Mouse (Mus musculus): ENCODE data around the gene Magee1. TPM values are rescaled to one million over a fixed set of nuclear protein-coding genes. Genes with fewer than 3 reads are reported as not detected.
A peak's percentile ranks its signal among the peaks of the same experiment; 100 is the strongest.
"Not testable (repeated sequence)": the region's sequence is repeated elsewhere in the genome, so short reads cannot be mapped to it uniquely, and the experiment has no call there.

Magee1 gene
- polyA plus RNA-seq, 1 experiment from 2014 or later, result 17.2 TPM

DNA sequence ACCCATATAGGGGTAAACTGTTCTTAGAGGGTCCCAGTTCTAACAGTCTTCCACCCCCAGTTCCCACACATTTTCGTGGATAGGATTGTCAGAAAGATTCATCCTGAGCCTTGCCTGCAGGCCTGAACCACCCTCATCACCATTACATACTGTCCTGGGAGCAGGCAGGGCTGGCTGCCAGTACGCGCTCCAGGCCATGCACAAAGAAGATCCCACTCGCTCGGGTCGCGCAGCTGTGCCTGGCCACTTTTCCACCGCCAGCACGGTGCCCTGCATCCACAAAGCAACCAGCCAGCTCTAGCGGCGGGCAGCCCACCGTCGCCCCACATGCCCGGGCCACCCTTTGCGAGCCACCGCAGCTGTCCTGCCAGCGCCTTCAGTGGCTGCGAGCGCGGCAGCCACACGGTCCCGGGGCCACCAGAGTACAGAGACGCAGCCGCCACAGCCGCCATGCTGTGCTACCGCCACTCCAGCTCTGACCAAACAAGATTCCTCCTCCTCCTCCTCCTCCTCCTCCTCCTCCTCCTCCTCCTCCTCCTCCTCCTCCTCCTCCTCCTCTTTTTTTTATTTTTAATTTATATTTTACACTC is 31.8 kb downstream of the Magee1 start:
- H3K4me2 ChIP-seq (replicated peaks; ENCODE audit: low read depth, low read length), result peak overlapping the region; percentile 18; the same call in 1 of the 2 replicates

DNA sequence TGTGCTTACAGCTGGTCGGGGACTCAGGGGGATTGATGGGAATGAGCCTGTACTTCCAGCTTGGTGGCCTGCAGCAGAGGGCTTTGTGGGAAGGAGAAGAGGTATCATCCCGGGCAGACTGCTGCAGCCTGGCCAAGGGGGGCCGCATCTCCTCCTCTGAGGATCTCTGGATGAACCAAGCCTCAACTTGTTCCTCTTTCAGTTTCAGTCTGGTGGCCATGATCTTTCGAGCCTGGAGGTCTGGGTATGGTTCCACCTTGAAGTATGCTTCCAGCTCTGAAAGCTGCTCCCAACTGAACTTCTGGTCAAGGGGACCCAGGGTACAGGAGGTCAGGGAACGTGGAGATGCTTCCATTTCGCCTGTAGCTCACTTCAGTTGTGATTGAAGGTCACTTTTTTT is 44.8 kb downstream of the Magee1 start:
- ATAC-seq (ENCODE audit: low FRiP score, low TSS enrichment); H3K9me3 ChIP-seq (ENCODE audit: low read length); H3K4me1 ChIP-seq (ENCODE audit: insufficient read depth, low read length); H3K36me3 ChIP-seq (ENCODE audit: insufficient read depth, low read length); H3K9ac ChIP-seq (replicated peaks; ENCODE audit: low read length); H3K27ac ChIP-seq (ENCODE audit: low read length); H3K4me3 ChIP-seq (ENCODE audit: low read length); H3K4me2 ChIP-seq (replicated peaks; ENCODE audit: low read depth, low read length): not testable (repeated sequence)
- peaks cover 14% of the 10 kb centered on the region for H3K27me3 ChIP-seq (ENCODE audit: insufficient read depth, low read length)
- WGBS, result 71% methylated on average over 6 of the region's 6 CpGs

More for the DNA sequence above, 31.8 kb downstream of the Magee1 start:
- WGBS, result 46% methylated on average over 20 of the region's 26 CpGs
- Histone ChIP-seq H3K9me3 (ENCODE audit: low read length) (no peaks in the 10 kb centered on the region), H3K36me3 (ENCODE audit: insufficient read depth, low read length) (no peaks in the 10 kb centered on the region), H3K4me3 (ENCODE audit: low read length) (peak overlapping the region; percentile 21; the same call in 1 of the 2 replicates), H3K27me3 (ENCODE audit: insufficient read depth, low read length) (peaks cover 8% of the 10 kb centered on the region; the same call in 1 of the 2 replicates), H3K27ac (ENCODE audit: low read length) (no peak overlapping the region), H3K9ac (replicated peaks; ENCODE audit: low read length) (no peak overlapping the region), H3K4me1 (ENCODE audit: insufficient read depth, low read length) (no peaks in the 10 kb centered on the region)
- no peak for ATAC-seq (ENCODE audit: low FRiP score, low TSS enrichment)

DNA sequence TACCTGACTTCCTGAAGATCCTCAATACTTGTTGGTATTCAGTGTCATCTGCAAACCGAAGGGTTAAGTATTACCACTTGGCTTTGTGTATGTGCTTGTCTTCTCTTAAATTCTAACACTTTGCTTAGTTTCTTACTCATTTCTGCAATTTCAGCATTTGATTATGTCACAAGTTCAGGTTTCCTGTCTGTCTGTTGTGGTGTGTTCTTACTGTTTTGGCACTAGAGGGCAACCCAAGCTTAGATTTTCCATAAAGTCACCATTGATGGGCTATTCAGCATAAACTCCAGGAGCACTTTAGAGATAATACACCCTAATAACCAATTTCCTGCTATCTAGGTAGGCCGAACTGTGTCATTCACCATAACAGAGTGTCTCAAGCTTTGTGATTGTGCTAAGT is 47.0 kb downstream of the Magee1 start:
- H3K9me3 ChIP-seq (ENCODE audit: low read length), result no peaks in the 10 kb centered on the region
- H3K4me2 ChIP-seq (replicated peaks; ENCODE audit: low read depth, low read length), result no peak overlapping the region
- WGBS, result 70% methylated on average over 2 of the region's 2 CpGs
- no peak overlapping the region for H3K9ac ChIP-seq (replicated peaks; ENCODE audit: low read length)
- H3K4me1 ChIP-seq (ENCODE audit: insufficient read depth, low read length), result no peaks in the 10 kb centered on the region
- H3K36me3 ChIP-seq (ENCODE audit: insufficient read depth, low read length), result no peaks in the 10 kb centered on the region
- peaks cover 14% of the 10 kb centered on the region for H3K27me3 ChIP-seq (ENCODE audit: insufficient read depth, low read length)
- H3K27ac ChIP-seq (ENCODE audit: low read length), result no peak overlapping the region
- H3K4me3 ChIP-seq (ENCODE audit: low read length), result no peak overlapping the region
- ATAC-seq (ENCODE audit: low FRiP score, low TSS enrichment), result no peak

Other genes with a start within 250 kb of the Magee1 start
- 60.6 and 63.1 TPM in 2 replicates for gene Pbdc1, start 40.6 kb upstream of the Magee1 start, polyA plus RNA-seq (2015; fragmentation: Nextera tagmentation; extraction: Ambion mirVana)